Mouse (Mus musculus): Measurements from ENCODE around the gene Tat.

DNA sequence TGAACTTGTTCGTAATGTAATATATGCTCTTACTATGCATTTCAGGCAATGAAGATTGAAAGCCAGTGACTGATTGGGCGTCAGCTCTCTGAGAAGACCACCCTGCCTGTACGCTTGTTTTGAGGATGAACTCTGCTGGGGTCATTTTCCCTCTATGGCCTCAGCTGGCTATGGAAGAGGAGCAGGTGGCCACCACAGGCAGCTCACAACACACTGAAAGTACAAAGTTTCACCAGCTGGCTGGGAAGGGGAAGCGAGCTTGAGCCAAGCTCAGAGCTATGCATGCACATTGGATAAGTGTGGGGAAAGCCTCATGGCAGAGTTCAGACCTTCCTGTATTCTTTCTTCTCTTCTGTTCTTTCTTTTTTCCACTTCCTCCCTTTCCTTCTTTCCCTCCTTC is 31.1 kb upstream of the Tat start:
- no peak for TF ChIP-seq CTCF (conservative IDR thresholded peaks at IDR 0.05; ENCODE audit: insufficient read depth, insufficient read length, low read depth, low read length)
- TF ChIP-seq POLR2A (IDR thresholded peaks at IDR 0.05; ENCODE audit: low read depth, low read length): no peak

All from kidney, adult 2 months (tissue).